Mouse (Mus musculus) ES-Bruce4 (cell line): ENCODE measurements at regions not wholly inside any gene's neighbourhood (a gene's known extent, or its start where the extent isn't known, plus 50 kb on each side); places are given as distances from the start of the nearest gene placed in this dataset.

Experiments
- H3K27ac ChIP-seq: 2 replicates; pipeline ENCODE4 v1.5.1; 2012; ENCODE audit warnings: low read length, inconsistent platforms; ENCODE audit not compliant: insufficient read depth
- H3K27me3 ChIP-seq: 2 replicates; pipeline ENCODE4 v1.6.1; 2012; ENCODE audit warnings: mild to moderate bottlenecking, low read length, inconsistent platforms; ENCODE audit not compliant: control insufficient read depth, poor library complexity, insufficient read depth, severe bottlenecking
- H3K36me3 ChIP-seq: 2 replicates; pipeline ENCODE4 v1.6.1; 2012; ENCODE audit warnings: inconsistent platforms, mild to moderate bottlenecking, low read length, moderate library complexity; ENCODE audit not compliant: control insufficient read depth, poor library complexity, insufficient read depth, severe bottlenecking
- H3K4me1 ChIP-seq: one replicate; pipeline ENCODE4 v1.8.1; 2011; ENCODE audit warnings: low read length; ENCODE audit not compliant: control insufficient read depth, insufficient read depth
- H3K4me3 ChIP-seq: 2 replicates; pipeline ENCODE4 v1.5.1; 2011; ENCODE audit warnings: low read depth, mild to moderate bottlenecking, low read length
- H3K9ac ChIP-seq: 2 replicates; pipeline ENCODE4 v1.6.1; 2012; ENCODE audit warnings: low read depth, mild to moderate bottlenecking, inconsistent platforms; ENCODE audit not compliant: poor library complexity, severe bottlenecking
- H3K9me3 ChIP-seq: replicated peaks from 2 replicates; pipeline ENCODE4 v1.6.1; 2012; ENCODE audit warnings: mild to moderate bottlenecking, low read length, inconsistent platforms; ENCODE audit not compliant: control insufficient read depth, poor library complexity, insufficient read depth, severe bottlenecking
- CTCF ChIP-seq: IDR thresholded peaks from one replicate; pipeline ENCODE4 v1.8.1; 2011; ENCODE audit warnings: low read depth, low read length
- EP300 ChIP-seq: IDR thresholded peaks from 2 replicates; pipeline ENCODE4 v1.6.1; 2011; ENCODE audit warnings: low read depth, low read length; ENCODE audit not compliant: insufficient read depth
- POLR2A ChIP-seq: IDR thresholded peaks from one replicate; pipeline ENCODE4 v1.8.1; 2011; ENCODE audit warnings: low read length; ENCODE audit not compliant: insufficient read depth

- TF ChIP-seq CTCF (no peak), EP300 (no peak), POLR2A (no peak)
These were observed 66.1 kb upstream of the 9330182O14Rik start for GRCm38 (mm10) chr15:40068051-40068450.

GRCm38 (mm10) chr15:40075334-40075893, 58.8 kb upstream of the 9330182O14Rik start:
- no peak overlapping the region for H3K27ac ChIP-seq
- no peaks in the 10 kb centered on the region; the same call in 1 of the 2 replicates for H3K27me3 ChIP-seq
- no peak overlapping the region for H3K4me3 ChIP-seq
- no peaks in the 10 kb centered on the region for H3K9me3 ChIP-seq
- TF ChIP-seq POLR2A (no peak), CTCF (no peak), EP300 (no peak)
- no peaks in the 10 kb centered on the region for H3K36me3 ChIP-seq
- no peaks in the 10 kb centered on the region for H3K4me1 ChIP-seq
- H3K9ac ChIP-seq = no peak overlapping the region

More at GRCm38 (mm10) chr15:40068051-40068450, 66.1 kb upstream of the 9330182O14Rik start:
- Histone ChIP-seq H3K4me3 (no peak overlapping the region), H3K27me3 (no peaks in the 10 kb centered on the region; the same call in 1 of the 2 replicates), H3K9ac (no peak overlapping the region), H3K9me3 (no peaks in the 10 kb centered on the region), H3K27ac (no peak overlapping the region), H3K36me3 (no peaks in the 10 kb centered on the region), H3K4me1 (no peaks in the 10 kb centered on the region)

- Histone ChIP-seq H3K4me1 (no peaks in the 10 kb centered on the region), H3K27ac (no peak overlapping the region), H3K9ac (no peak overlapping the region), H3K9me3 (no peaks in the 10 kb centered on the region), H3K27me3 (no peaks in the 10 kb centered on the region; the same call in 1 of the 2 replicates), H3K36me3 (no peaks in the 10 kb centered on the region), H3K4me3 (no peak overlapping the region)
- TF ChIP-seq POLR2A = no peak
- no peak for TF ChIP-seq EP300
These were observed 54.3 kb upstream of the 9330182O14Rik start for GRCm38 (mm10) chr15:40079872-40080271.
